Mouse (Mus musculus): Measurements from ENCODE around the gene Plin3. TPM values are rescaled to one million over a fixed set of nuclear protein-coding genes. Genes with fewer than 3 reads are reported as not detected.

Plin3 gene
- polyA plus RNA-seq, 2 experiments, result 9.2 to 24.2 TPM

DNA sequence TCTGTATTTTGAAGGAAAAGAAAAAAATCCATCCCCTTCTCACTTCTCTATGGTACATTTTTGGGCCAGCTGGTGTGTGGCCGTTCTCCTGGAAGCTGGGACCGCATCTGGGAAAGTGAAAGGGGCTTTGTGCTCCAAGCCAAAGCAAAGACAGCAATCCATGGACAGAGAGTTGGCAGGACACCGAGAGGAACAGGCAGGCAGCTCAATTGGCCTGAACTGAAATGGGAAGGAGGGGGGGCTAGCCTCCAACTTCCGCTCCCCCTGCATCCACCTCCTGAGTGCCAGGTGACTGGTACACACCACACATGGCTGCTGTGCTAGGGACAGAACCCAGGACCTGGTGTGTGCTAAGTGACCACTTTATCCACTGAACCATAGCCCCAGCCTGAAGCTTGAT is 9.9 kb downstream of the Plin3 start:
- TF ChIP-seq EP300 (IDR thresholded peaks at IDR 0.05; ENCODE audit: low read depth) (no peak), CTCF (IDR thresholded peaks at IDR 0.05; ENCODE audit: low read depth) (no peak)
- no peak for DNase-seq (ENCODE audit: low read depth in 3 of 3, low spot score in 3 of 3)
- no peak overlapping the region for H3K4me2 ChIP-seq (ENCODE audit: low read depth)
- H3K27me3 ChIP-seq (ENCODE audit: control insufficient read depth, insufficient read depth, low read length), result no peaks in the 10 kb centered on the region
- no peak for ATAC-seq (ENCODE audit: insufficient read depth)
- H3K36me3 ChIP-seq (replicated peaks; ENCODE audit: control insufficient read depth, insufficient read depth, low read depth), result peaks cover 6% of the 10 kb centered on the region
- H3K9ac ChIP-seq (replicated peaks), result no peak overlapping the region
- no peaks in the 10 kb centered on the region for H3K9me3 ChIP-seq (ENCODE audit: control insufficient read depth, low read length)
- no peak overlapping the region for H3K27ac ChIP-seq
- 84% methylated on average over 4 of the region's 4 CpGs for WGBS (ENCODE audit: insufficient replicate concordance)
- no peak overlapping the region for H3K4me3 ChIP-seq (ENCODE audit: insufficient read depth in 1 of 2, low read depth in 2 of 2, low read length in 2 of 2)
- H3K4me1 ChIP-seq (replicated peaks; ENCODE audit: control insufficient read depth in 2 of 2, insufficient read depth in 2 of 2, low read length in 1 of 2), result peaks cover 22 to 26% of the 10 kb centered on the region in 2 experiments

- Histone ChIP-seq H3K36me3 (replicated peaks; ENCODE audit: control insufficient read depth, insufficient read depth, low read depth) (peaks cover 6% of the 10 kb centered on the region), H3K9ac (replicated peaks) (no peak overlapping the region; the same call in 1 of the 2 replicates), H3K4me3 (ENCODE audit: insufficient read depth in 1 of 2, low read depth in 2 of 2, low read length in 2 of 2) (no peak overlapping the region), H3K4me1 (replicated peaks; ENCODE audit: control insufficient read depth in 2 of 2, insufficient read depth in 2 of 2, low read length in 1 of 2) (peaks cover 21 to 23% of the 10 kb centered on the region in 2 experiments), H3K9me3 (ENCODE audit: control insufficient read depth, low read length) (no peaks in the 10 kb centered on the region), H3K27me3 (ENCODE audit: control insufficient read depth, insufficient read depth, low read length) (no peaks in the 10 kb centered on the region), H3K27ac (no peak overlapping the region), H3K4me2 (ENCODE audit: low read depth) (no peak overlapping the region)
- no peak for DNase-seq (ENCODE audit: low read depth in 3 of 3, low spot score in 3 of 3)
- no peak for ATAC-seq (ENCODE audit: insufficient read depth)
- TF ChIP-seq EP300 (IDR thresholded peaks at IDR 0.05; ENCODE audit: low read depth), result no peak
- TF ChIP-seq CTCF (IDR thresholded peaks at IDR 0.05; ENCODE audit: low read depth), result no peak
- 73% methylated on average over 12 of the region's 12 CpGs for WGBS (ENCODE audit: insufficient replicate concordance)
Observed at GRCm38 (mm10) chr17:56281193-56281592, 11.5 kb downstream of the Plin3 start.

DNA sequence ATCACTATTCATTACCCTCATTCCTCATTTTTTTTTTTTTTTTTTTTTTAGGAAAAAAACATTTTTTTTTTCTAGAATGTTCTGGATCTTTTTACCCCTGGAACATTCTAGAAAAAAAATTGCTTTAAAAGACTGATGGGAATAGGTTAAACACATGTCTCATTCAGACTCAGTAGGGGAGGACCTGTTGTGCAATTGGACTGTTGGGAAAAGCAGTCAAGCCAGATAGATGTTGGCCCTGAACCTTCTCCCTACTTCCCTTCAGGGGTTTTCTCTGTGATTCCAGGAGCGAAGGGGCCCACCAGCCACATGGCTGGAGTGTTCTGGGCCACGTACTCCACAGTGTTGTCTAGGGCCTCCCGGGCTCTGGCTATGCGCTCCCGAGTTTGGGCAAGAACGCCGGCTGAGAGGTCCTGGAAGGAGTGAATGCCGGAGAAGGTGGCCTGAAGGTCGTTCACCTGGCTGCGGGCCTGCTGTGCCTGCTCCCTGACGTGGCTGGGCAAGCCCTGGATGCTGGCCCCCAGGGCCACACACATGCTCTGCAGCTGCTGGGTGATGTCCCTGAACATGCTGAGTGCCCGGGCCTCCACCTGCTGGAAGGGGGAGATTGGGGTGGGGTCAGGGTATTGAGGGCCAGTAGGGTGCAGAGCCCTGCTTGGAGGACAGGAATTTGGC is 13.1 kb downstream of the Plin3 start:
- no peak for ATAC-seq (ENCODE audit: insufficient read depth)
- TF ChIP-seq EP300 (IDR thresholded peaks at IDR 0.05; ENCODE audit: low read depth) (no peak), CTCF (IDR thresholded peaks at IDR 0.05; ENCODE audit: low read depth) (no peak)
- Histone ChIP-seq H3K27me3 (ENCODE audit: control insufficient read depth, insufficient read depth, low read length) (no peaks in the 10 kb centered on the region), H3K27ac (no peak overlapping the region), H3K9ac (replicated peaks) (no peak overlapping the region), H3K4me1 (replicated peaks; ENCODE audit: control insufficient read depth in 2 of 2, insufficient read depth in 2 of 2, low read length in 1 of 2) (peaks cover 24 to 28% of the 10 kb centered on the region in 2 experiments), H3K9me3 (ENCODE audit: control insufficient read depth, low read length) (no peaks in the 10 kb centered on the region), H3K4me3 (ENCODE audit: insufficient read depth in 1 of 2, low read depth in 2 of 2, low read length in 2 of 2) (no peak overlapping the region), H3K4me2 (ENCODE audit: low read depth) (no peak overlapping the region), H3K36me3 (replicated peaks; ENCODE audit: control insufficient read depth, insufficient read depth, low read depth) (no peaks in the 10 kb centered on the region; the same call in 1 of the 2 replicates)
- WGBS (ENCODE audit: insufficient replicate concordance), result 82% methylated on average over 12 of the region's 12 CpGs
- no peak for DNase-seq (ENCODE audit: low read depth in 3 of 3, low spot score in 3 of 3)

- H3K9me3 ChIP-seq (ENCODE audit: control insufficient read depth, low read length), result no peaks in the 10 kb centered on the region
- ATAC-seq (ENCODE audit: insufficient read depth), result no peak
- peak overlapping the region; percentile 93 for H3K27ac ChIP-seq
- no peak for TF ChIP-seq EP300 (IDR thresholded peaks at IDR 0.05; ENCODE audit: low read depth)
- TF ChIP-seq CTCF (IDR thresholded peaks at IDR 0.05; ENCODE audit: low read depth), result no peak
- no peaks in the 10 kb centered on the region; the same call in 1 of the 2 replicates for H3K36me3 ChIP-seq (replicated peaks; ENCODE audit: control insufficient read depth, insufficient read depth, low read depth)
- H3K4me2 ChIP-seq (ENCODE audit: low read depth), result no peak overlapping the region
- no peaks in the 10 kb centered on the region for H3K27me3 ChIP-seq (ENCODE audit: control insufficient read depth, insufficient read depth, low read length)
- 80% methylated on average over 5 of the region's 5 CpGs for WGBS (ENCODE audit: insufficient replicate concordance)
- no peak overlapping the region for H3K4me3 ChIP-seq (ENCODE audit: insufficient read depth in 1 of 2, low read depth in 2 of 2, low read length in 2 of 2)
- 0 out of 2 replicates have a peak overlapping the region, but pooled peaks have one; percentile 9 for H3K9ac ChIP-seq (replicated peaks)
- peaks cover 24 to 33% of the 10 kb centered on the region in 2 experiments for H3K4me1 ChIP-seq (replicated peaks; ENCODE audit: control insufficient read depth in 2 of 2, insufficient read depth in 2 of 2, low read length in 1 of 2)
- no peak for DNase-seq (ENCODE audit: low read depth in 3 of 3, low spot score in 3 of 3)
Observed at GRCm38 (mm10) chr17:56278340-56278739, 14.3 kb downstream of the Plin3 start.

DNA sequence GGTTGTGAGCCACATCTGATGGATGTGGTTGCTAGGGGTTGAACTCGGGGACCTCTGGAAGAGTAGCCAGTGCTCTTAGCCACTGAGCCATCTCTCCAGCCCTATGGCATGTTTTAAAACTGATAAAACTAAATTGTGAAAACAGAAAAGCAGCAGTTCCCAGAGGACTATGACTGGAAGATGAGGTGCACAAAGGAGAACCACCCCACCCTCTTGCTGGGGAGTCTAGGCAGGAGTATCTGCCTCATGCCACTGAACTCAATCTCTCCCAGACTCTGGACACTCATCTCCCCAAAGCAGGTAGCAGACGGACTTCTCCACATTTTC is 15.1 kb downstream of the Plin3 start:
- peak overlapping the region in 1 of 2 experiments; percentile 71; a peak in 1 of 4 replicates for H3K4me3 ChIP-seq (ENCODE audit: insufficient read depth in 1 of 2, low read depth in 2 of 2, low read length in 2 of 2)
- ATAC-seq (ENCODE audit: insufficient read depth), result no peak

More for the DNA sequence above, 15.1 kb downstream of the Plin3 start:
- TF ChIP-seq CTCF (IDR thresholded peaks at IDR 0.05; ENCODE audit: low read depth), result no peak
- TF ChIP-seq EP300 (IDR thresholded peaks at IDR 0.05; ENCODE audit: low read depth), result no peak
- 13% methylated on average over 2 of the region's 2 CpGs for WGBS (ENCODE audit: insufficient replicate concordance)
- peak overlapping the region; percentile 71 for H3K4me2 ChIP-seq (ENCODE audit: low read depth)
- no peaks in the 10 kb centered on the region for H3K27me3 ChIP-seq (ENCODE audit: control insufficient read depth, insufficient read depth, low read length)
- H3K9ac ChIP-seq (replicated peaks), result peak overlapping the region; percentile 65; the same call in 1 of the 2 replicates
- no peak for DNase-seq (ENCODE audit: low read depth in 3 of 3, low spot score in 3 of 3)
- peaks cover 24 to 33% of the 10 kb centered on the region in 2 experiments for H3K4me1 ChIP-seq (replicated peaks; ENCODE audit: control insufficient read depth in 2 of 2, insufficient read depth in 2 of 2, low read length in 1 of 2)
- peak overlapping the region; percentile 93 for H3K27ac ChIP-seq
- H3K36me3 ChIP-seq (replicated peaks; ENCODE audit: control insufficient read depth, insufficient read depth, low read depth), result no peaks in the 10 kb centered on the region; the same call in 1 of the 2 replicates
- H3K9me3 ChIP-seq (ENCODE audit: control insufficient read depth, low read length), result no peaks in the 10 kb centered on the region
